ENCODE assay signal across 8 mouse cellular contexts in the genomic region with DNA sequence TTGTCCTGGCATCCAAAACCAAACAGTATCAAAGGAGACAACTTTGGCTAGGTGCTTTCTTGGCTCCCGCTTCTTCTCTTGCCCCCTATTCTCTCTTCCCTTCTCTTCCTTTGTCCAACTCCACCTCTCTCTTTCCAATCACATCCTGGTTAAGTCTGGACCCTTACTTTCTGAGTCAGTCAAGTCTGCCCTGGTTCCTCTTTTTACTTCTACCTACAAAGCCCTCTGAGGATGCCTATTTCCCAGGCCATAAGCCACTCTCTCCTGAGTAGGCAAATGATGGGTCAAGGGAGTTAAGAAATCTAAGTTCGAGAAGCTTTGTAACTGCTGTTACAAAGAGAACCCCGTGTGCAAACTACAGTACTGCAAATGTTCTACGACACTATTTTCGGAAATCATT. TPM values are rescaled to one million over a fixed set of nuclear protein-coding genes. Genes with fewer than 3 reads are reported as not detected.
DNase-seq lines count a peak whose midpoint lies in the region; ATAC-seq and TF ChIP-seq lines count a peak whose summit lies in the region.

No protein-coding gene starts in this region.

- ATAC-seq in kidney, postnatal 0 days (replicated peaks; ENCODE audit: low FRiP score, low read depth) = no peak
- ATAC-seq in intestine, embryonic 14.5 days (replicated peaks; ENCODE audit: low FRiP score, low TSS enrichment, low read depth) = no peak

- no peaks in the 10 kb centered on the region for H3K9me3 ChIP-seq in kidney, postnatal 0 days (replicated peaks; ENCODE audit: low read length)
- H3K9me3 ChIP-seq in embryonic facial prominence, embryonic 10.5 days = peaks cover 21% of the 10 kb centered on the region
- H3K9me3 ChIP-seq in intestine, embryonic 14.5 days (ENCODE audit: control insufficient read depth, low read length) = peaks cover 6% of the 10 kb centered on the region; the same call in 1 of the 2 replicates

- peak overlapping the region; percentile 60; the same call in 1 of the 2 replicates for H3K9ac ChIP-seq in kidney, postnatal 0 days (ENCODE audit: low read depth, low read length)
- H3K9ac ChIP-seq in intestine, embryonic 14.5 days (ENCODE audit: low read length) = peak overlapping the region; percentile 51

- TF ChIP-seq POLR2A in myocyte (IDR thresholded peaks at IDR 0.05; ENCODE audit: insufficient read length, low read depth) = no peak

- TF ChIP-seq CTCF in kidney, postnatal 0 days (IDR thresholded peaks at IDR 0.05; ENCODE audit: low read depth) = no peak

- WGBS in kidney, postnatal 0 days = 35% methylated on average over 5 of the region's 5 CpGs
- 30% methylated on average over 5 of the region's 5 CpGs for WGBS in embryonic facial prominence, embryonic 10.5 days
- WGBS in intestine, embryonic 14.5 days = 24% methylated on average over 5 of the region's 5 CpGs

- H3K27me3 ChIP-seq in kidney, postnatal 0 days (ENCODE audit: insufficient read depth, low read length) = no peaks in the 10 kb centered on the region
- no peaks in the 10 kb centered on the region for H3K27me3 ChIP-seq in embryonic facial prominence, embryonic 10.5 days (replicated peaks; ENCODE audit: low read depth, poor library complexity, severe bottlenecking)
- no peaks in the 10 kb centered on the region for H3K27me3 ChIP-seq in intestine, embryonic 14.5 days (replicated peaks; ENCODE audit: control insufficient read depth, insufficient read depth, low read length)
- H3K27me3 ChIP-seq in myocyte (ENCODE audit: control insufficient read depth, insufficient read depth, insufficient read length) = no peaks in the 10 kb centered on the region

- H3K4me3 ChIP-seq in kidney, postnatal 0 days (replicated peaks; ENCODE audit: low read depth, low read length) = peak overlapping the region; percentile 56
- peak overlapping the region; percentile 66 for H3K4me3 ChIP-seq in embryonic facial prominence, embryonic 10.5 days
- peak overlapping the region; percentile 57 for H3K4me3 ChIP-seq in intestine, embryonic 14.5 days (ENCODE audit: low read depth, low read length)
- H3K4me3 ChIP-seq in myocyte = peak overlapping the region; percentile 56

- peak overlapping the region; percentile 56 for H3K4me2 ChIP-seq in kidney, postnatal 0 days (ENCODE audit: low read length)
- peak overlapping the region; percentile 64 for H3K4me2 ChIP-seq in intestine, embryonic 14.5 days (ENCODE audit: low read length)
- peak overlapping the region; percentile 82 for H3K4me2 ChIP-seq in myocyte (ENCODE audit: low read depth)

- 0 out of 2 replicates have a peak, but pooled peaks cover 8% of the 10 kb centered on the region for H3K36me3 ChIP-seq in kidney, postnatal 0 days (ENCODE audit: insufficient read depth, low read length)
- H3K36me3 ChIP-seq in embryonic facial prominence, embryonic 10.5 days (replicated peaks) = peaks cover 42% of the 10 kb centered on the region
- H3K36me3 ChIP-seq in intestine, embryonic 14.5 days (ENCODE audit: control insufficient read depth, insufficient read depth, low read length) = peaks cover 16% of the 10 kb centered on the region
- H3K36me3 ChIP-seq in myocyte (ENCODE audit: control insufficient read depth, insufficient read depth) = peaks cover 14% of the 10 kb centered on the region

- peaks cover 13% of the 10 kb centered on the region for H3K79me2 ChIP-seq in myocyte (ENCODE audit: control insufficient read depth, insufficient read depth)

- peaks cover 9% of the 10 kb centered on the region; the same call in 1 of the 2 replicates for H3K4me1 ChIP-seq in kidney, postnatal 0 days (replicated peaks; ENCODE audit: insufficient read depth, low read length)
- H3K4me1 ChIP-seq in embryonic facial prominence, embryonic 10.5 days = peaks cover 13% of the 10 kb centered on the region
- peaks cover 5% of the 10 kb centered on the region for H3K4me1 ChIP-seq in intestine, embryonic 14.5 days (replicated peaks; ENCODE audit: control insufficient read depth, insufficient read depth, low read length)

- H3K27ac ChIP-seq in kidney, postnatal 0 days = no peak overlapping the region
- H3K27ac ChIP-seq in embryonic facial prominence, embryonic 10.5 days (replicated peaks) = peak overlapping the region; percentile 78; the same call in 1 of the 2 replicates
- H3K27ac ChIP-seq in intestine, embryonic 14.5 days (ENCODE audit: low read depth) = no peak overlapping the region

- DNase-seq in kidney, postnatal 0 days (ENCODE audit: low spot score) = no peak
- DNase-seq in kidney, adult 8-10 months = no peak
- no peak for DNase-seq in embryonic facial prominence, embryonic 10.5 days (ENCODE audit: low spot score)
- DNase-seq in intestine, embryonic 14.5 days (ENCODE audit: low spot score) = no peak
- DNase-seq in gastrocnemius, adult 8-10 months (ENCODE audit: low spot score in 2 of 2) = no peak
- no peak for DNase-seq in kidney, postnatal 25 days
- DNase-seq in cerebellum, adult 11-12 months = no peak

- H3ac ChIP-seq in myocyte (ENCODE audit: control insufficient read depth, insufficient read length) = no peak overlapping the region

TF ChIP-seq in myocyte, 11 proteins besides CTCF, POLR2A, EP300 and RAD21:
- TF ChIP-seq TCF3 (IDR thresholded peaks at IDR 0.05; ENCODE audit: insufficient read length, low read depth) (no peak), MYOG (IDR thresholded peaks at IDR 0.05; ENCODE audit: control insufficient read depth in 1 of 3, insufficient read depth in 1 of 3, insufficient read length in 2 of 3, low read depth in 2 of 3) (no peak)

RNA-seq across cellular contexts. Expression of gene Zfp944, which starts 0.6 kb away (rescaled TPM):
- polyA plus RNA-seq in kidney, postnatal 0 days (2015; fragmentation: Nextera tagmentation; extraction: Ambion mirVana) = 12.4 and 13.0 TPM in 2 replicates
- polyA plus RNA-seq in embryonic facial prominence, embryonic 10.5 days (2016; fragmentation: Nextera tagmentation; extraction: Ambion mirVana) = 15.8 and 16.5 TPM in 2 replicates
- polyA plus RNA-seq in intestine, embryonic 14.5 days (2014; fragmentation: Nextera tagmentation; extraction: Ambion mirVana) = 12.5 and 14.1 TPM in 2 replicates
- polyA plus RNA-seq in myocyte (2012; fragmentation: generic; extraction: Trizol) = 1.7 TPM
- 1 to 10 TPM; 3.4 to 5.1 (median 4.3) TPM for total RNA-seq in gastrocnemius, adult 8-10 months (2022)

RNA-seq across cellular contexts. Expression of gene Zfp758, which starts 0.7 kb away (rescaled TPM):
- 7.7 and 9.1 TPM in 2 replicates for polyA plus RNA-seq in kidney, postnatal 0 days (2015; fragmentation: Nextera tagmentation; extraction: Ambion mirVana)
- polyA plus RNA-seq in embryonic facial prominence, embryonic 10.5 days (2016; fragmentation: Nextera tagmentation; extraction: Ambion mirVana) = 7.2 and 8.5 TPM in 2 replicates
- polyA plus RNA-seq in intestine, embryonic 14.5 days (2014; fragmentation: Nextera tagmentation; extraction: Ambion mirVana) = 7.7 and 9.2 TPM in 2 replicates
- polyA plus RNA-seq in myocyte (2012; fragmentation: generic; extraction: Trizol) = 1.4 TPM
- total RNA-seq in gastrocnemius, adult 8-10 months (2022) = 10 to 100 TPM in 1 of 4 experiments, 1 to 10 TPM in 3; 7.0 to 10.0 (median 7.8) TPM

RNA-seq across cellular contexts. Expression of gene CT030661.1, which starts 45.9 kb away (rescaled TPM):
- polyA plus RNA-seq in kidney, postnatal 0 days (2015; fragmentation: Nextera tagmentation; extraction: Ambion mirVana) = 12.2 and 13.5 TPM in 2 replicates
- 7.1 and 8.8 TPM in 2 replicates for polyA plus RNA-seq in embryonic facial prominence, embryonic 10.5 days (2016; fragmentation: Nextera tagmentation; extraction: Ambion mirVana)
- polyA plus RNA-seq in intestine, embryonic 14.5 days (2014; fragmentation: Nextera tagmentation; extraction: Ambion mirVana) = 12.1 and 13.2 TPM in 2 replicates
- 2.9 TPM for polyA plus RNA-seq in myocyte (2012; fragmentation: generic; extraction: Trizol)
- 10 to 100 TPM in 2 of 4 experiments, 1 to 10 TPM in 2; 9.2 to 11.8 (median 10.1) TPM for total RNA-seq in gastrocnemius, adult 8-10 months (2022)
